Mouse (Mus musculus) lung, embryonic 14.5 days (tissue): ENCODE results near the gene Uaca. TPM values are rescaled to one million over a fixed set of nuclear protein-coding genes. Genes with fewer than 3 reads are reported as not detected.

Experiments used
- ATAC-seq: fragments of 200-750 bp; cut with Nextera tagmentation; 2 replicates; pipeline ENCODE4 v1.8.0; 2017; ENCODE audit warnings: mild to moderate bottlenecking, moderate TSS enrichment, moderate library complexity; ENCODE audit not compliant: insufficient read depth
- DNase-seq: peaks from one replicate; pipeline ENCODE4 v3.0.0-alpha.2; 2015
- H3K27ac ChIP-seq: fragments of 300-500 bp; sonication (generic); 2 replicates; pipeline ENCODE4 v1.5.1; 2014; ENCODE audit warnings: low read depth, mild to moderate bottlenecking, moderate library complexity
- H3K27me3 ChIP-seq: fragments of 300-500 bp; sonication (generic); 2 replicates; pipeline ENCODE4 v1.6.1; 2014; ENCODE audit warnings: low read length, control low read depth; ENCODE audit not compliant: insufficient read depth
- H3K36me3 ChIP-seq: fragments of 300-500 bp; sonication (generic); 2 replicates; pipeline ENCODE4 v1.6.1; 2014; ENCODE audit warnings: control low read depth; ENCODE audit not compliant: insufficient read depth
- H3K4me1 ChIP-seq: fragments of 300-500 bp; sonication (generic); 2 replicates; pipeline ENCODE4 v1.6.1; 2014; ENCODE audit warnings: antibody characterized with exemption, control low read depth; ENCODE audit not compliant: insufficient read depth
- H3K4me2 ChIP-seq: fragments of 300-500 bp; sonication (generic); 2 replicates; pipeline ENCODE4 v1.6.1; 2014; ENCODE audit warnings: mild to moderate bottlenecking
- H3K4me3 ChIP-seq: fragments of 300-500 bp; sonication (generic); 2 replicates; pipeline ENCODE4 v1.5.1; 2014; ENCODE audit warnings: low read depth, low read length
- H3K9ac ChIP-seq: fragments of 300-500 bp; sonication (generic); 2 replicates; pipeline ENCODE4 v1.6.1; 2014
- H3K9me3 ChIP-seq: fragments of 300-500 bp; sonication (generic); 2 replicates; pipeline ENCODE4 v1.6.1; 2016; ENCODE audit warnings: low read depth, low read length, control low read depth
- CTCF ChIP-seq: IDR thresholded peaks from 2 replicates; pipeline ENCODE4 v1.5.1; 2016; ENCODE audit warnings: antibody characterized with exemption, low read depth
- WGBS: fragments of 180-500 bp; shearing (Covaris S2); extraction: QIAGEN DNeasy Blood & Tissue Kit; methylation state at CpG from one replicate; pipeline ENCODE4 v1.1.7; 2014; 5-methylcytosine and 5-hydroxymethylcytosine counted together
- polyA plus RNA-seq: library from polyadenylated mRNA; unstranded; fragments of >200 nt; fragmentation: Nextera tagmentation; extraction: Ambion mirVana; gene quantifications from 2 replicates; pipeline ENCODE4 v1.2.1, GENCODE M21; 2014

Gene Uaca
- polyA plus RNA-seq, 1 experiment from 2014 or later = 28.3 TPM

DNA sequence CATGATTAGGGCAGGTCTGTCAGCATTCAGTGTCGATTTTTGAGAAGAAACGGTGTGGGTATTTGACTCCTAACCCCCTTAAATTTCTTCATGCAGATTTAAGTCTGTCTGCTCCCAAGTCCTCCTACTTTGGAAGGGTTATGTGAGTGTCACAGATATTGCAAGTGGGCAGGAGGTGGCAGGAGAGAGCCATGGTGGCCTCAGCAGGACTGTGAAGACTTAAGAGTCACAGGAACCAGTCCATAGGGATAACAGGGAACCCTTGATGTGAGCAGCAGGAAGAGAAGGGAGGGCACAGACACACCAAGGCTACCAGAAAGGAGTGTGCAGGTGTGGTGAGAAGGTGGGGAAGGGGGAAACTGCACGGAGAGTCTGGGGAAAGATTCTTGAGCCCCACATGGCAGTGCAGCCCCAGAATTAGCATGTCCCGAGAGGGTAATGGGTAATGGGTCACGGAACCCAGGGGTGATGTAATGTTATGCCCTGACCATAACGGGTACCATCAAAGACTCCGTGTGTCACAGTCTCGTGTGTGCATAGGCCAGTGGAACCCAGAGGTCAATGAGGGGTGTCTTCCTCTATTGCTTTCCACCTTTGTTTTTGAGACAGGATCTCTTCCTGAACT lies 101.3 kb downstream of the Uaca start:
- Histone ChIP-seq H3K4me1 (peaks cover 16% of the 10 kb centered on the region), H3K27me3 (no peaks in the 10 kb centered on the region), H3K36me3 (no peaks in the 10 kb centered on the region), H3K9me3 (no peaks in the 10 kb centered on the region), H3K4me2 (no peak overlapping the region), H3K27ac (no peak overlapping the region), H3K9ac (no peak overlapping the region), H3K4me3 (no peak overlapping the region)
- ATAC-seq (peak; percentile 53; the same call in 1 of the 2 replicates), DNase-seq (peak; percentile 87)
- TF ChIP-seq CTCF = peak; percentile 94
- WGBS = 55% methylated on average over 8 of the region's 8 CpGs

DNA sequence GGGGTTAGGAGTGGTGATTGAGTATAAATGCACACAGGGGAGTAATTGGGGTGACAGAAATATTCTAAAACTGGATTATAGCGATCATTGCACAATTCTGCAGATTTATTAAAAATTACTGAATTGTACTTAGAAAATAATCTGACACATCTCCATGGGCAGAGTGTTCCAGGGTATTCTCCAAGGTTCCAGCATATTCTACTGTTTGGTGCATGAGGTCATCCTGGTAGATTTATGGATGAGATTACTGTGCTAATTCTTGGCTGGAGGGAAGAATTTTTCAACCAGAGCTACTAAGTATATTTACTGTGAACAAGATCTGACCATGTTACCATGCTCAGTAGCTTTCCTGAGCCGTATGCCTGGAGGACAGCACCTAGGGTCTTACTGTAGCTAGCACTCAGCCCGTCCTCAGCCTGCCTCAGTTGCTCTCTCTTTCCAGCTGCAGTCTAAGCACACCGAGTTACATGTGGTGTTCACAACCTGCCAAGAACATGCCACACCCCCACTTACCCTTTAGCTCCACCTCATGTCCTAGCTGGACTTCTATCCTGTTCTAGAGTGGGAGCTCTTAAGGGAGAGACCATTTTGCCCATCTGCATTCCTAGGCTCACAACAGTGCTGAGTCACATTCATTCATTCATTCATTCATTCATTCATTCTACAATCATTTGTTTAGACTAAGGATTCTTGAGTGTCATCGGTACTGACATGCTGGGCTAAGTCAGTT lies 104.1 kb downstream of the Uaca start:
- 76% methylated on average over 5 of the region's 5 CpGs for WGBS

GRCm38 (mm10) chr9:60899201-60899600 lies 104.9 kb downstream of the Uaca start:
- no peak for TF ChIP-seq CTCF
- Histone ChIP-seq H3K4me3 (no peak overlapping the region), H3K9me3 (no peaks in the 10 kb centered on the region), H3K27ac (no peak overlapping the region), H3K27me3 (no peaks in the 10 kb centered on the region), H3K4me2 (no peak overlapping the region), H3K9ac (no peak overlapping the region), H3K4me1 (peaks cover 18% of the 10 kb centered on the region), H3K36me3 (no peaks in the 10 kb centered on the region)
- WGBS = 55% methylated on average over 4 of the region's 4 CpGs
- no peak for ATAC-seq
- peak; percentile 9 for DNase-seq

More for the DNA sequence above, 104.1 kb downstream of the Uaca start:
- DNase-seq (no peak), ATAC-seq (no peak)
- H3K27ac ChIP-seq = no peak overlapping the region
- no peak overlapping the region for H3K4me3 ChIP-seq
- no peaks in the 10 kb centered on the region for H3K9me3 ChIP-seq
- no peak for TF ChIP-seq CTCF
- peaks cover 18% of the 10 kb centered on the region for H3K4me1 ChIP-seq
- H3K36me3 ChIP-seq = no peaks in the 10 kb centered on the region
- no peak overlapping the region for H3K4me2 ChIP-seq
- no peak overlapping the region for H3K9ac ChIP-seq
- no peaks in the 10 kb centered on the region for H3K27me3 ChIP-seq

DNA sequence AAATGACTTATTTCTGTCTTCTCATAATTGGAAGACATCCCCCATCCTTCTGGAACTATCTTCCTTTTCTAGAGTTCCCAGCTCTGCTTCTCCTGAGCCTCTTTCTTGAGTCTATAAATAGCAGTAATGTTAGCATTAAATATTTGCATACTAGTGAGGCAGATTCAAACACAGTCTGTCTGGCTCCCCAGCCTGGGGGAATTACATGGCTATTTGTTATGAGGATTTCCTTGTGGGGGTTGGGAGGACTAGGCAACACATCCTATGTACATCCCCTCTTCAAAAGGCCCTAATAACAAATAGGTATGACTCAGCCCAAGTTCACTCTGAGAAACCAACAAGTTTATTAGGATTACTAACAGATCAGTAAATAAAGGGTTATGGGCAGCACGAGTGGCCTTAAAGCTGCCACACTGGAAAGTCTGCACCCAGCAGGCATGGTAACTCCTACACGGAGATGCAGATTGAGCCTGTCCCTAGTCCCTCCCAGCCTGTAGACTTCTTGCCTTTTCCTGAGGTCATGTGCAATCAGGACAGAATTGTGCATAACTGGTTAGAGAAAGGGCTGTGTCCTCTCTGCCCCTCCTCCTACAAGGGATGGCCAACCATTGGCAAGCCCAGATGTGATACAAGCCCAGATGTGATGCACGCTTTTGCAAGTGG lies 105.6 kb downstream of the Uaca start:
- H3K4me2 ChIP-seq = no peak overlapping the region
- WGBS = 52% methylated on average over 3 of the region's 3 CpGs
- peaks cover 18% of the 10 kb centered on the region for H3K4me1 ChIP-seq
- H3K27ac ChIP-seq = no peak overlapping the region
- no peaks in the 10 kb centered on the region for H3K9me3 ChIP-seq
- no peaks in the 10 kb centered on the region for H3K27me3 ChIP-seq
- ATAC-seq = no peak
- DNase-seq = peak; percentile 22
- H3K36me3 ChIP-seq = no peaks in the 10 kb centered on the region
- TF ChIP-seq CTCF = no peak
- no peak overlapping the region for H3K4me3 ChIP-seq
- no peak overlapping the region for H3K9ac ChIP-seq

DNA sequence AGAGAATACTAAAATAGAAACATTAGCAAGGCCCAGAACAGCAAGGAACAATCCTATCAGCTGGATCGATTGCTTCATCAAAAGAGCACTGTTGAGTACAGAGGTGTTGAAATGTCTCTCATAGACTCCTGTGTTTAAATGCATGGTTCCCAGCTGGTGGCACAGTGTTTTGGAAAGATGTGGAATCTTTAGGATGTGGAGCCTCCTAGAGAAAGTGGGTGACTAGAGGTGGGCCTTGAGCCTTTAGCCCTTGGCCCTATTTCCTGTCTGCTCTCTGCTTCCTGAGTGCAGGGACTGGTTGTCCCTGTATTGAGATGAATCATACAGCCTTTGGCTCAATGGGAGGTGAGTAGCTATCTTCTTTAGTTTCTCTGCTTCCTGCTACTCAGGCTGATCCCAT lies 117.9 kb downstream of the Uaca start:
- no peak for DNase-seq
- Histone ChIP-seq H3K4me3 (no peak overlapping the region), H3K36me3 (no peaks in the 10 kb centered on the region), H3K9me3 (no peaks in the 10 kb centered on the region), H3K27ac (no peak overlapping the region), H3K4me1 (no peaks in the 10 kb centered on the region), H3K9ac (no peak overlapping the region), H3K27me3 (no peaks in the 10 kb centered on the region; the same call in 1 of the 2 replicates), H3K4me2 (no peak overlapping the region)
- no peak for ATAC-seq
- WGBS = 77% methylated on average over 1 of the region's 1 CpGs
- no peak for TF ChIP-seq CTCF

DNA sequence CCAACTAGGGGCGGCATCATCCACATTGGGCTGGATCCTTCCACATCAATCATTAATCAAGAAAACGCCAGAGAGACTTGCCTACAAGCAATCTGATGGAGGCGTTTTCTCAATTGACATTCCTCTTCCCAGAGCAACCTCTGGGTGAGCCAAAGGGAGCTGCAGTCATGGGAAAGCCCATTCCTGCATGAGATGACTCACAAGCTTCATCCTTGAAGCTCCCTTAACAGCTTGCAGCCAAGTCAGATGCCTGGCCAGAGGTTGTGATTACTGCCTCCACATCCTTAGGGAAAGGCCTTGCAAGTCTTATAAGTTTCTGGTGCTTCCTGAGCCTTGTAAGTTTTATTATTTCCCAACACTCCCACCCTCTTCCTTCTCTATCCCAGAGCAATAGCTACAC lies 119.3 kb downstream of the Uaca start:
- Histone ChIP-seq H3K9ac (no peak overlapping the region), H3K27ac (no peak overlapping the region), H3K9me3 (no peaks in the 10 kb centered on the region), H3K4me3 (no peak overlapping the region), H3K4me1 (no peaks in the 10 kb centered on the region), H3K4me2 (no peak overlapping the region), H3K27me3 (no peaks in the 10 kb centered on the region; the same call in 1 of the 2 replicates), H3K36me3 (no peaks in the 10 kb centered on the region)
- no peak for TF ChIP-seq CTCF
- ATAC-seq = no peak
- no peak for DNase-seq
- WGBS = 78% methylated on average over 3 of the region's 3 CpGs

DNA sequence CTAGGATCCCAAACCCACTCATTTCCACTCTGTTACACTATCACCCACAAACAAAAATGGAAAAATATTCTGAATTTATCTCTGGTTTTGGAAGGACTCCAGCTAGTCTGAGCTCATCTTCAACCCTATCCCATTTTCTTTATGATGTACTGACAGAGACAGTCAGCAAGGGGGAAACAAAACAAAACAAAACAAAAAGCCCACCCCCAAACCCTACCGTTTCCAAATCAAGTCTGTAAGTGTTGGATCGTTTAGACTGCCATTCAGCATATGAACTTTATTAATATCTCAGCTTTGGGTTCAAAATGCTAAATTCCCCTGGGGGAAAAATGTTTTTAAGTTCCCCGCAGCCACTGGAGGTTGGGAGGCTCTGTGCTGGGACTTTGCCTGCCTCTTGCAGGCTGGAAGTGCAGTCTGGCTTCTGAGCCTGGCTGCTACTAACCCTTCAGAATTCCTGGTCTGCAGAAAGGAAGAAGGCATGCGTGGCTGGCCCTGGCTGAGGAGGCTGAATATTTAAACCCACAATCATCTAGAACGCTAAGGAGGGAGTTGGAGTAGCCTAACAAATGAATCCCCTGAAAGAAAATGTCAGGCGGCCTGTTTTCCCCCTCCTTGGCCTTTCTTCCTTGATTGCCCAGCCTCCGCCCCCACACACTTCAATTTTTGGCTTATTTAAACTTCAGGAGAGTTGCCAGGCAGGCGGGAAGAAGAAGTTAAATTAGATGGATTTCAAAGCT lies 125.8 kb downstream of the Uaca start:
- no peak for TF ChIP-seq CTCF
- Histone ChIP-seq H3K27me3 (no peaks in the 10 kb centered on the region), H3K27ac (peak overlapping the region; percentile 54), H3K4me2 (peak overlapping the region; percentile 10; the same call in 1 of the 2 replicates), H3K9ac (no peak overlapping the region), H3K9me3 (no peaks in the 10 kb centered on the region), H3K4me1 (peaks cover 13% of the 10 kb centered on the region), H3K36me3 (no peaks in the 10 kb centered on the region), H3K4me3 (no peak overlapping the region)
- WGBS = 24% methylated on average over 8 of the region's 8 CpGs
- peak; percentile 47 for ATAC-seq
- DNase-seq = peak; percentile 60
